Mouse (Mus musculus): Measurements from ENCODE around the gene Olfr156. TPM values are rescaled to one million over a fixed set of nuclear protein-coding genes. Genes with fewer than 3 reads are reported as not detected.

The Olfr156 gene
- polyA plus RNA-seq, 1 experiment from 2014 or later = not detected

DNA sequence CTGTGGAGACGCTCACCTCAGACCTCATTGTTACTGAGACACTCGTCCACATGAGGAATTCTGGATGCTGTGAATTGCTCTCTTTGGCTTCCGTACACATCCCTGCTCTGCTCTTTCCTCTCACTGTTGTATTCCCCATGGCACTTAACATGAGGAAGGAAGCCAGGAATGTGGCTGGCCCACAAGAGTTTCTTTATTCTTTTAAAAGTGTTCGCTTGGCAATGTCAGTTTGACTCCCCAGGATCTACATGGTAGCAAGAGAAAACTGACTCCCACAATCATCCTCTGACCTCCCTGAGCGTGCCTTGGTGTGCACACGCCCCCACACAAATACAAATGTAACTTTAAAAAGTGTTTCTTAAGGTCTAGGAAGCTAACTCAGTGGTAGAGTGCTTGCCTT is 52.1 kb downstream of the Olfr156 start:
- WGBS = 67% methylated on average over 6 of the region's 6 CpGs

DNA sequence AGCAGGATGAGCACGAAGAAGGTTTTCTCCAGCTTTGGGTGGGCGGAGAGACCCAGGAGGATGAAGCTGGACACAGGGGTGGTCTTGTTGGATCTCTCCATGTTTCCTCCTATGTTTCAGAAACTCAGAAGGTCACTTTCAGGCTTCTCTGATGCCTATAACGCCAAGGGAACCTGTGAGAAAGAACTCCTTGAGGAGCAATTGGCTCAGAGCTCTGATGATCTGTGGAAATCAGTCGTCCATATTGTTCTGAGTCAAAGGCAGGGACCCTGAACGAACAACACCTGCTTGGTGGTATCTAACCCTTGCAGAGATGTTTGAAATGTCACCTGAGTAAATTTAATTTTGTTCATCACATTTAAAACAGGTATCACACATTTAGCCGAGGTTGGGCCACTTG is 52.8 kb downstream of the Olfr156 start, which contains the start of gene Olfr159:
Olfr159 (minus strand) TSS at position 101 of the 400 bp plus-strand sequence.
- no peak within 1 kb of the TSS for H3K9ac ChIP-seq (ENCODE audit: low read length)
- H3K4me3 ChIP-seq (ENCODE audit: low read depth, low read length) = no peak within 1 kb of the TSS
- no peaks in the 10 kb centered on the region for H3K27me3 ChIP-seq (replicated peaks; ENCODE audit: control insufficient read depth, insufficient read depth, low read length)
- DNase-seq (ENCODE audit: low spot score) (no peak), ATAC-seq (no peak)
- H3K36me3 ChIP-seq (ENCODE audit: control insufficient read depth, insufficient read depth, low read length) = no peaks in the 10 kb centered on the region
- H3K4me1 ChIP-seq (ENCODE audit: control insufficient read depth, insufficient read depth, low read length) = no peaks in the 10 kb centered on the region
- WGBS = 81% methylated on average over 6 of the region's 6 CpGs
- no peak within 1 kb of the TSS for H3K27ac ChIP-seq (ENCODE audit: low read depth, low read length)
- no peak within 1 kb of the TSS for H3K4me2 ChIP-seq (ENCODE audit: low read length)
- no peaks in the 10 kb centered on the region for H3K9me3 ChIP-seq (replicated peaks; ENCODE audit: control insufficient read depth, low read length)

More for the DNA sequence above, 52.1 kb downstream of the Olfr156 start:
- Histone ChIP-seq H3K27me3 (replicated peaks; ENCODE audit: control insufficient read depth, insufficient read depth, low read length) (no peaks in the 10 kb centered on the region), H3K36me3 (ENCODE audit: control insufficient read depth, insufficient read depth, low read length) (no peaks in the 10 kb centered on the region), H3K4me2 (ENCODE audit: low read length) (no peak overlapping the region), H3K4me3 (ENCODE audit: low read depth, low read length) (no peak overlapping the region), H3K27ac (ENCODE audit: low read depth, low read length) (no peak overlapping the region), H3K9me3 (replicated peaks; ENCODE audit: control insufficient read depth, low read length) (no peaks in the 10 kb centered on the region), H3K4me1 (ENCODE audit: control insufficient read depth, insufficient read depth, low read length) (no peaks in the 10 kb centered on the region), H3K9ac (ENCODE audit: low read length) (no peak overlapping the region)
- ATAC-seq (no peak), DNase-seq (ENCODE audit: low spot score) (no peak)

Other genes starting within 250 kb of the Olfr156 start
- 10.4 and 22.2 TPM in 2 replicates for gene Rgp1, start 245.2 kb downstream of the Olfr156 start, polyA plus RNA-seq (2014; fragmentation: Nextera tagmentation; extraction: Ambion mirVana)
- 39.2 and 42.3 TPM in 2 replicates for gene Gba2, start 245.0 kb downstream of the Olfr156 start, polyA plus RNA-seq (2014; fragmentation: Nextera tagmentation; extraction: Ambion mirVana)
- 0.37 TPM in 1 of 2 replicates, not detected in the other for gene Msmp, start 239.4 kb downstream of the Olfr156 start, polyA plus RNA-seq (2014; fragmentation: Nextera tagmentation; extraction: Ambion mirVana)
- gene Npr2, start 192.0 kb downstream of the Olfr156 start, polyA plus RNA-seq (2014; fragmentation: Nextera tagmentation; extraction: Ambion mirVana) = 10.7 and 11.2 TPM in 2 replicates
- gene Spag8, start 170.3 kb downstream of the Olfr156 start, polyA plus RNA-seq (2014; fragmentation: Nextera tagmentation; extraction: Ambion mirVana) = 4.2 and 5.7 TPM in 2 replicates
- gene Hint2, start 167.4 kb downstream of the Olfr156 start, polyA plus RNA-seq (2014; fragmentation: Nextera tagmentation; extraction: Ambion mirVana) = 67.0 and 82.7 TPM in 2 replicates
- gene Tmem8b, start 154.9 kb downstream of the Olfr156 start, polyA plus RNA-seq (2014; fragmentation: Nextera tagmentation; extraction: Ambion mirVana) = 5.6 and 7.3 TPM in 2 replicates
- gene Fam221b, start 154.8 kb downstream of the Olfr156 start, polyA plus RNA-seq (2014; fragmentation: Nextera tagmentation; extraction: Ambion mirVana) = 2.1 and 2.2 TPM in 2 replicates
- not detected in 2 replicates for gene Olfr70, start 123.1 kb downstream of the Olfr156 start, polyA plus RNA-seq (2014; fragmentation: Nextera tagmentation; extraction: Ambion mirVana)
- gene Olfr71, start 113.6 kb downstream of the Olfr156 start, polyA plus RNA-seq (2014; fragmentation: Nextera tagmentation; extraction: Ambion mirVana) = not detected in 2 replicates
- 0.36 and 0.45 TPM in 2 replicates for gene Hrct1, start 96.7 kb downstream of the Olfr156 start, polyA plus RNA-seq (2014; fragmentation: Nextera tagmentation; extraction: Ambion mirVana)
- gene Spaar, start 93.9 kb downstream of the Olfr156 start, polyA plus RNA-seq (2014; fragmentation: Nextera tagmentation; extraction: Ambion mirVana) = 0.06 TPM in 1 of 2 replicates, not detected in the other
- not detected in 2 replicates for gene Olfr159, start 52.9 kb downstream of the Olfr156 start, polyA plus RNA-seq (2014; fragmentation: Nextera tagmentation; extraction: Ambion mirVana)
- gene Olfr157, start 16.3 kb upstream of the Olfr156 start, polyA plus RNA-seq (2014; fragmentation: Nextera tagmentation; extraction: Ambion mirVana) = not detected in 2 replicates
- gene Olfr155, start 27.7 kb upstream of the Olfr156 start, polyA plus RNA-seq (2014; fragmentation: Nextera tagmentation; extraction: Ambion mirVana) = not detected in 2 replicates
- 4.7 and 5.8 TPM in 2 replicates for gene Reck, start 51.6 kb upstream of the Olfr156 start, polyA plus RNA-seq (2014; fragmentation: Nextera tagmentation; extraction: Ambion mirVana)
- gene Glipr2, start 133.5 kb upstream of the Olfr156 start, polyA plus RNA-seq (2014; fragmentation: Nextera tagmentation; extraction: Ambion mirVana) = 37.0 and 41.8 TPM in 2 replicates
- gene Ccin, start 159.6 kb upstream of the Olfr156 start, polyA plus RNA-seq (2014; fragmentation: Nextera tagmentation; extraction: Ambion mirVana) = not detected in 2 replicates
- 303 and 306 TPM in 2 replicates for gene Clta, start 180.6 kb upstream of the Olfr156 start, polyA plus RNA-seq (2014; fragmentation: Nextera tagmentation; extraction: Ambion mirVana)